Mouse (Mus musculus) bone marrow, adult 2 months (tissue): ENCODE measurements around the gene Sgo2a. TPM values are rescaled to one million over a fixed set of nuclear protein-coding genes. Genes with fewer than 3 reads are reported as not detected.
"Not testable (repeated sequence)": the region's sequence is repeated elsewhere in the genome, so short reads cannot be mapped to it uniquely, and the experiment has no call there.

Source experiments
- H3K27ac ChIP-seq: fragments of 200-500 bp; 2 replicates; pipeline ENCODE4 v1.5.1; 2012; ENCODE audit warnings: low read depth, mild to moderate bottlenecking, control low read depth, inconsistent platforms, low read length; ENCODE audit not compliant: control insufficient read depth, poor library complexity, insufficient read depth
- H3K4me1 ChIP-seq: fragments of 200-500 bp; 2 replicates; pipeline ENCODE4 v1.6.1; 2011; ENCODE audit warnings: low read length; ENCODE audit not compliant: control insufficient read depth, insufficient read depth
- H3K4me3 ChIP-seq: fragments of 200-500 bp; replicated peaks from 2 replicates; pipeline ENCODE3; 2011; ENCODE audit warnings: mild to moderate bottlenecking, low read depth, low read length, control low read depth; ENCODE audit not compliant: control insufficient read depth
- CTCF ChIP-seq: fragments of 200-500 bp; IDR thresholded peaks from 2 replicates; pipeline ENCODE4 v1.5.1; 2011; ENCODE audit warnings: low read length, control low read depth; ENCODE audit not compliant: control insufficient read depth, insufficient read depth
- POLR2A ChIP-seq: fragments of 200-500 bp; IDR thresholded peaks from 2 replicates; pipeline ENCODE4 v1.6.1; 2011; ENCODE audit warnings: low read depth, mild to moderate bottlenecking, control low read depth, low read length, borderline replicate concordance; ENCODE audit not compliant: control insufficient read depth
- WGBS: fragments of 180-500 bp; shearing (Covaris S2); methylation state at CpG from one replicate; pipeline ENCODE4 v1.1.7; 2018; 5-methylcytosine and 5-hydroxymethylcytosine counted together
- polyA plus RNA-seq: library from polyadenylated mRNA; stranded (reverse); fragments of >200 nt; gene quantifications from 2 replicates; pipeline ENCODE4 v1.2.4, GENCODE M21; 2011; ENCODE audit warnings: low replicate concordance; ENCODE audit not compliant: missing spikeins, insufficient read depth, insufficient read length

The Sgo2a gene
- polyA plus RNA-seq, 1 experiment: 12.0 TPM

DNA sequence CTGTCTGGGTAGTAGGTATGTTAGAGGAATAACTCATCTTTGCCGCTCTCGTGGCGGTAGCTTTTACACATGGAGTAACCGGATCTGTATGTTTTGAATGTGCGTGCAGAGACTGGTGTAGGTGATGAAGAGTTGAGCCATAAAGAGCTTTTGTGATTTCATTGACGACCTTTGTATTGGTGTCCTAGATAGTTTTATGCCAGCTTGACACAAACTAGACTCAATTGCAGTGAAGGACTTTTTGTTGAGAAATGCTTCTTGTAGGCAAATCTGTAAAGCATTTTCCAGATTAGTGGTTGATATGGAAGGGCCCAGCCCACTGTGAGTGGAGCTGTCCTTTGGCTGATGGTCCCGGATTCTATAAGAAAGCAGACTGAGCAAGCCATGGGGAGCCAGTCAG lies 23.1 kb downstream of the Sgo2a start, which contains the start of gene Kctd18:
Gene Kctd18, minus strand, starts transcription at position 101 of the 400 bp plus-strand sequence.
- Histone ChIP-seq H3K4me1 (no peaks in the 10 kb centered on the region), H3K4me3 (no peak within 1 kb of the TSS), H3K27ac (no peak within 1 kb of the TSS)
- 91% methylated on average over 7 of the region's 7 CpGs for WGBS
- TF ChIP-seq POLR2A: no peak
- no peak for TF ChIP-seq CTCF

GRCm38 (mm10) chr1:58027707-58028106 lies 31.9 kb downstream of the Sgo2a start:
- Histone ChIP-seq H3K4me3 (no peak overlapping the region), H3K4me1 (no peaks in the 10 kb centered on the region; the same call in 1 of the 2 replicates), H3K27ac (no peak overlapping the region)
- TF ChIP-seq CTCF (no peak), POLR2A (no peak)
- 58% methylated on average over 7 of the region's 7 CpGs for WGBS

DNA sequence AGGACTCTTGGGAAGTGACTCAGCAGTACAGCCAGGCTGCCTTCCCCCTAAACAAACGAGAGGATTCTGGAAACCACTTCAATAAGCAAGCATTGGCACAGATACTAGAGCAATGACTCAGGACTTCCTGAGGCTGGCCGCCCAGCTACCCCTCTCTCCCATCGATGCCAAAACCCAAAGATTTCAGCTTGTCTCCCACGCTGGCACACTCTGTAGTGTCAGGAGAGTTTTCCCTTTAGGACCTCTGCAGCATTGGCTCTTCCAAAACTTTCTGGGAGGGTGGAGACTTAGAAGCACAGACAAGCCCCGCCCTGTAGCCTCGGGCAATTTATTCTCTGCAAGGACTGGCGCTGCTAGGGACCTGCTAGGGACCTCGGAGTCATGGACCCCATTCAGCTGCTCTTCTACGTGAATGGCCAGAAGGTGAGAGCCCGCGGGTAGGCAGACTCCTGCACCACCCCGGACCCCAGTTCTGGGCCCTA lies 33.9 kb downstream of the Sgo2a start, which contains the start of gene Aox1:
Gene Aox1, plus strand, starts transcription at position 296 of the 482 bp plus-strand sequence.
- Histone ChIP-seq H3K4me3 (peak within 1 kb of the TSS; percentile 35), H3K4me1 (no peaks in the 10 kb centered on the region; the same call in 1 of the 2 replicates), H3K27ac (no peak within 1 kb of the TSS)
- WGBS: 4% methylated on average over 12 of the region's 12 CpGs
- TF ChIP-seq CTCF (no peak), POLR2A (no peak)

GRCm38 (mm10) chr1:58030156-58030871 lies 34.5 kb downstream of the Sgo2a start:
- H3K27ac ChIP-seq: no peak overlapping the region
- TF ChIP-seq CTCF (no peak), POLR2A (no peak)
- WGBS: 41% methylated on average over 13 of the region's 13 CpGs
- H3K4me3 ChIP-seq: no peak overlapping the region
- H3K4me1 ChIP-seq: no peaks in the 10 kb centered on the region; the same call in 1 of the 2 replicates

GRCm38 (mm10) chr1:58031160-58031769 lies 35.5 kb downstream of the Sgo2a start:
- Histone ChIP-seq H3K27ac (no peak overlapping the region), H3K4me3 (no peak overlapping the region), H3K4me1 (no peaks in the 10 kb centered on the region; the same call in 1 of the 2 replicates)
- peak; percentile 82 for TF ChIP-seq CTCF
- no peak for TF ChIP-seq POLR2A
- WGBS: 64% methylated on average over 10 of the region's 10 CpGs

- not testable (repeated sequence) for H3K27ac ChIP-seq, H3K4me1 ChIP-seq, H3K4me3 ChIP-seq
- WGBS: 88% methylated on average over 9 of the region's 9 CpGs
Measured at GRCm38 (mm10) chr1:58037306-58037705, 41.5 kb downstream of the Sgo2a start.

- no peaks in the 10 kb centered on the region for H3K4me1 ChIP-seq
- H3K27ac ChIP-seq: no peak overlapping the region
- no peak overlapping the region for H3K4me3 ChIP-seq
- 61% methylated on average over 3 of the region's 3 CpGs for WGBS
- TF ChIP-seq CTCF (no peak), POLR2A (no peak)
Measured at GRCm38 (mm10) chr1:58045076-58045475, 49.3 kb downstream of the Sgo2a start.

DNA sequence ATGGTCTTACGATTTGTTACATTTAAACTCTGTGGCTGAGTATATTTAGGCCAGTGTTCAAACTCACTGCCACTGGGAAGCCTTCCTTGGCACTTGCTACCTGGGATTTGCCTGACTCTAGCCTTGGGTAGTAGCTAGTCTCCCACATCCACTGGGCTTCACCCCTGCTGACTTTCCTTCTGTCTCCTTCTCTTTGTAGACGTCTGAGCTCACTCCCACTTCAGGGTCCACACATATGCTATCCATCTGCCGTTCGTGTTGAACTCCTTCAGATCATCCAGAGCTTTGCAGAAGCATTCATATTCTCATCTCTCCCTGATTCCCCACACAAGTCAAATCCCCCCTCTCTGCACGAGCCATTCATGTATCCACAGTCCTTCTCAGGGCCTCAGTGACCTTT lies 49.8 kb downstream of the Sgo2a start:
- H3K4me3 ChIP-seq: no peak overlapping the region
- H3K27ac ChIP-seq: no peak overlapping the region
- WGBS: 78% methylated on average over 5 of the region's 5 CpGs
- H3K4me1 ChIP-seq: no peaks in the 10 kb centered on the region
- TF ChIP-seq POLR2A: no peak
- no peak for TF ChIP-seq CTCF
